Mouse (Mus musculus): ENCODE results near the gene Cd109.
A peak's percentile ranks its signal among the peaks of the same experiment; 100 is the strongest.

The Cd109 gene

GRCm38 (mm10) chr9:78615401-78616021 is at the start of gene Cd109:
TSS of gene Cd109 (plus strand) at chr9:78615546.
- peak; percentile 11 to 32 for DNase-seq (ENCODE audit: low spot score in 2 of 2)

DNA sequence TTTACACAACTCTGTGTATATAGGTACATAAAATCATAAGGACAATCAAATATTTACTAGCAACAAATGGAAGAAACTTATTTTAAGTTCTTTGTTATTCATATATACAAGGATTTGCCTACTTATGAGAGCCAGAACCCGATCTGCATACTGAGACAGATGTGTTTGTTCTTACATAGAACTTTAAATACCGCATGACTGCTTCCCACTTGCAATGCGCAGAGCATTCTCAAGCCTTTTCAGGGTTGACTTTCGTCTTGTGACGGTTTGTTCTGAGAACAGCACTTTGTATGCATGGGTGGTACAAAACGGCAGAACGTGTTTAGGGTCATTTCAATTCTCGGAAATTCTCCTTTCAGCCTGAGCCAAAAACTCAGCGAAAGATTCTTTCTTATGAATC is 45.4 kb upstream of the Cd109 start:
- no peak for DNase-seq (ENCODE audit: low spot score in 2 of 2)

- no peak for DNase-seq (ENCODE audit: low spot score in 2 of 2)
These were observed 38.9 kb upstream of the Cd109 start for GRCm38 (mm10) chr9:78576466-78576865.

DNA sequence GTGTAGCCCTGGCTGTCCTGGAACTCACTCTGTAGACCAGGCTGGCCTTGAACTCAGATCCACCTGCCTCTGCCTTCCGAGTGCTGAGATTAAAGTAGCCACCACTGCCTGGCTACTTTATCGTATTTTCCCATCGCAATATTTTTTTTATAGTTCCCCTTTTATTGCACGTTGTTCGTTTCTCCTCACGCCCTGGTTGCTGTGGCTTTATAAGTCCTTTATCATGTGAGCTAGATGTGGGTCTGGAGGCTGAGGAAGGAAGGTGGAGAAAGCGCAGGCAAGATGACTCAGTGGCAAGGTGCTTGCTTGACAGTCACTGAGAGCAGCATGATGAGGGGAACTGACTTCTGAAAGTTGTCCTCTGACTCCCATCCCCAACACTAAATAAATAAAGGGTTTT is 36.5 kb upstream of the Cd109 start:
- no peak for DNase-seq (ENCODE audit: low spot score in 2 of 2)

DNA sequence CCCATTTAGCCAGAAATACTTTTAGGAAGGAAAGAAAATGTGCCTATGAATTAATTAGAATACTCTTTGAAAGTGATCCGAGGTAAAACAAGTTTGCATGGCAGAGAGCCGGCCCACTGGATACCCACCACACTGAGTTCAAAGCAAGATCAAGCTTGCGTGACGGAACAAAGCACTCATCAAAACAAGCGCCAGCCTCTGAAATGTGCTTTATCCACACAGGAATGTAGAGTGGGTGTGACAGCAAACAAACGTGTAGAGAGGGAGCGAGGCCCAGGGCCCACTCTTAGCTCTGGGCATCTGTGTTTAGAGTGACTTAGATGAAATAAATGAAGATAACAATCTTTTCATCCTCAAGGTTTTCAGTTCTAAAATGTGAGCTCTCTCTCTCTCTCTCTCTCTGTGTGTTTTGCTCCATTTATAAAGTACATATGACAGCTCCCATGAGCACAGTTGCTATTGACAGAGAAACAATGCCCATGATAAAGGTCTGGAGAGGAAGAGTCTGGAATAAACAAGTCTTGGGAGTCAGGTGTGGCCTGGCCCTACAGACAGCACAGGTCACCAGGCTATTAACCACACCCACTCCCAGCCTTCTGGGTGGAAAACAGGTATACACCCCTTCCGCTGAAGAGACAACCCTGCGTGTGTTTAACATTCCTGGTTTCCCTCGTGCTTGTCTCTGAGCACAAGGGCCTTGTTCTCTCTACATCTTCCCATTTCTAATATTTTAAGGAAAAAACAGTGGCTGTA is 35.5 kb upstream of the Cd109 start:
- no peak for DNase-seq (ENCODE audit: low spot score in 2 of 2)

- no peak for DNase-seq (ENCODE audit: low spot score in 2 of 2)
These were observed 28.0 kb upstream of the Cd109 start for GRCm38 (mm10) chr9:78587218-78587883.

DNA sequence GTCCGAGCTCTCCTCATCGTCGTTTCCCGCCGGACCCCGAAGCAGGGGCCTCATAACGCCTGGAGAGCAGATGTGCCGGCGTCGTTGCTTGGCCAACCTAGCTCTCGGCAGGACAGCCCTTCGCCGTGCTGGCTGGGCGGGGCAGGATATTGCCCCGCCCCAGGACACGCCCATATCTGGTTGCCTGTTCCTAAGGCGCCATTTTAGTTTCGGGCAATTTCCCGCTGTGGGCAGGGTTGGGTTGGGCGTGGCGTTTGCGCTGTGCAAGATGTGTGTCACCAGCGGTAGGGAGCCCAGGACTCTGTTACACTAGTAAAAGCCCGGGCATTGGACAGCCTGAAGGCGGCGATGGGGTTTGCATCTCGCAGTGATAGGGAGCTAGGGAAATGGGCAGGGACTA is 27.4 kb upstream of the Cd109 start, which contains the start of gene Slc17a5:
Slc17a5 (minus strand) TSS at position 128 of the 400 bp plus-strand sequence.
- peak; percentile 90 to 92 for DNase-seq (ENCODE audit: low spot score in 2 of 2)

DNA sequence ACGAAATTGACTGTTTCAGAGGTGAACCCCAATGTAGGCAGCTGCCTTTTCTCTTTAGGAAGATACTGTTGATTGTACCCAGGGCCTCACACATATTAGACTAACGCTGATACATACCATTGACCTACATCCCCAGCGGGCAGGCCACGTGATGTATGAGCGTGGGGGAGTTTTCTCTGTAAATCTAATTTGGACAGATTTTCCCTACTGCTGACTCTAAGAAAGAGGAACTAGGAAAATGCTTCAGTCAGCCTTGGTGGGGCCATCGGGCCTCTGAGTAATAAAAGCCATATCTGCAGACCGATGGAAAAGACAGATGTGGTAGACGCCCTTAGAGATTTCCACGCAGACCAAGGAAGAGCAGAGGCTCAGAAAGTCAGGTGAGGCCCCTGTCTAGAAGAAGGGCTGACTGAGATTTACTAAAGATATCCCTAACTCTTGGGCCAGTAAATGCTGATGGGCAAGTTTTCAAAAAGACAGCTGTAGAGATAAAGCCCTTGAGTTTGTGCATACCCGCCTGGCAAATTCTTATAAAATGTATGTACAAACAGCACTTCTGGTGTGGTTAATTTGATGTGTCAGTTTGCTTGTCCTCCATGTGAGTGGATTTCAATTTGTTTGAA is 26.8 kb upstream of the Cd109 start:
- peak in 1 of 2 experiments; percentile 30 for DNase-seq (ENCODE audit: low spot score in 2 of 2)

DNA sequence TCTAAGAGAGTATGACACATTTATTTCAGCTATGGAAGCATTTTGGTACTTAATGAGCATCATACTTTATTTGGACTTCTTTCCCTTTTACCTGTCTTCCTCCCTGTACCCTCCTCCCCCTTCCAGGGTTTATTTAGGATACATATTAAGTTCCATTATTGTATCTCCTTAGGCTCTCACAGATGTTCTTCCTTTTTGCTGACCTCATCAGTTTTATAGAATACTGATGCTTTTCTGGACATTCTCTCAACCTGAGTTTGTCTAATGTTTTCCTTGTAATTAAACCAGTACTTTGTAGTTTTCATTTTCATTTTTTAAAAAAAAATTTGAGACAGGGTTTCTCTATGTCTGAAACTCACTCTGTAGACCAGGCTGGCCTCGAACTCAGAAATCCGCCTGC is 24.9 kb upstream of the Cd109 start:
- no peak for DNase-seq (ENCODE audit: low spot score in 2 of 2)

DNA sequence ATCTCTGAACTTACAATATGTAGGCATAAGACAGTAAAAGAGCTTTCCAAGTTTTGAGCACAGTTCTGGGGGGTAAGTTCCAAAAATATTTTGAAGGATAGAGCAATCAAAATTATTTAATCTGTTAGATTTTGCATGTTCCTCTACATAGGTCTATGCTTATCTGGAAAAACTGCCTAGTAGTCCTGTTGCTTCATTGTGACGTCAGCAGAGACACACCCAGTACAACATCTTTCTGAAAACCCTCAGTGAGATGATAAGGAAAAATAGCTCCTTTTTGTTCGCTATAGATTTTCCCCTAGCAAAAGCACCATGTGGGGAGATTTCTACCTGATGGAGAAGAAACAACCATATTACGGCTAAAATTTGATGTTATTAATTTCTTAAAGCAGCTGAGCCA is 20.1 kb upstream of the Cd109 start:
- DNase-seq (ENCODE audit: low spot score in 2 of 2), result no peak

- DNase-seq (ENCODE audit: low spot score in 2 of 2), result no peak
These were observed 19.4 kb upstream of the Cd109 start for GRCm38 (mm10) chr9:78595769-78596555.

- DNase-seq (ENCODE audit: low spot score in 2 of 2), result peak; percentile 76 to 78
These were observed 18.5 kb upstream of the Cd109 start for GRCm38 (mm10) chr9:78596834-78597233.

GRCm38 (mm10) chr9:78599927-78600326 is 15.4 kb upstream of the Cd109 start:
- no peak for DNase-seq (ENCODE audit: low spot score in 2 of 2)

DNA sequence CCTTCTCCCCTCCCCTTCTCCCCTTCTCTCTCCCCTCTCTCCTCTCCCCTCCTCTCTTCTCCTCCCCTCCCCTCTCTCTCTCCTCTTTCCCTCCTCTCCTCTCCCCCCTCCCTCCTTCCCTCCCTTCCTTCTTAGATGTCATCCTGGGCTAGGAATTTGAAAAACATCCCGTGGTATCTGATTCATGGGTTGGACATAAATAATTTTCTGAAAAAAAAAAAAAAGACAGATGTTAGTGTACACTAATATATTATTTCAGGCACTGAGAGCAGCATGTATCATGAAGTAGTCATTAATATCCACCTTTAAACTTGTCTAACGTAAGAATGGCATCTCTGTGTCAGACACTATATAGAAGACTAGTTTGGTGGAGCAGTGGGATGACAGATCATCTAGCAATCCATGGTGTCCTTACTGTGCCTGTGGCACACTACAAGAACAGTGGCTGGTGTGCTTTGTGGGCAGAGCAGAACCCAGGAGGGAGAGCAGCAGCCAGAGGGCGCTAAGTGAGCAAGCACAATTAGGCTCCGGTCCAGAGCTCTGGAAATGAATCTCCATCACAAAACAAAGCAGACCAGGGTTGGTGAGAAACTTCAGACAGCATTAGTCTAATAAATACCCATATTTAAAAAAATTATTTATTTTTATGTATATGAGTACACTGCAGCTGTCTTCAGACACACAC is 14.2 kb upstream of the Cd109 start:
- no peak for DNase-seq (ENCODE audit: low spot score in 2 of 2)

DNA sequence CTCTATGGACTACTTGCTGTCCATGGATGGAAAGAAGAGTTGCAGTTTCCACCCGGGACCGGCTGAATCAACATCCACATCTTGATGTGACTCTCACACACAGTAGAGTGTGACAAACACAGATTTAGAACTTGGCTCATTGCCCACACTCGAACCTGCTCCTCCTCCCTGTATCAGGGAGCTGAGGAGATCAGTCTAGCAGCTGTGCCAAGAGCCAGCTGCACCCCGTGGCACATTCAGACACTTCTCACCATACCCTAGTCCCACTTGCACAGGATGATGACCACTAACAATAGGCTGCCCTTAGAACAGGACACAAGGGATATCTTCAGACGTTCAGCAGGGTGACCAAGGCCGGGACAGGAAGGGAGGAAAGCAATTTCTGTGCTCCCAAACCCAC is 1.1 kb upstream of the Cd109 start:
- DNase-seq (ENCODE audit: low spot score in 2 of 2), result peak; percentile 33

GRCm38 (mm10) chr9:78619285-78619684 is 3.9 kb downstream of the Cd109 start:
- peak in 1 of 2 experiments; percentile 16 for DNase-seq (ENCODE audit: low spot score in 2 of 2)

DNA sequence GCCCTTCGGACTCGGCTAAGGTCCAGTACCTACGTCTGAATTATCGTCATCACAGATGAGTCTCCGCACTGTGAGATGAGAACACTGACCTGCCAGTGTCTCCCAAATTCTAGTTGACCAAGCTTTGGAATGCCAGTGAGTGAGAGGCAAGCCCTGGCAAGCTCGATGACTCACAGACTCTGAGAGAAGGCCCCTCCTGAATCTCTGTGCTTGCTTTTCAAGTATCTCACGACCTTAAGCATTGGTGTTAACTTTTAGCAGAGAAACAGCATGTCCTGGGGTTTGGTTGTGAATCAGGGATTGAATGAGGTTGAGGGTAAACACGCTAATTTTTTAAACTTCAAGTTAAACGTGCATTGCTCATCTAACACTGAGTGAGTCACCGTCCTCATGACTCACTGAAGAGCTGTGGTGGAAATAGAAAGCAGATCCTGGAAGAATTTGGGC is 8.0 kb downstream of the Cd109 start:
- peak; percentile 29 to 38 for DNase-seq (ENCODE audit: low spot score in 2 of 2)

DNA sequence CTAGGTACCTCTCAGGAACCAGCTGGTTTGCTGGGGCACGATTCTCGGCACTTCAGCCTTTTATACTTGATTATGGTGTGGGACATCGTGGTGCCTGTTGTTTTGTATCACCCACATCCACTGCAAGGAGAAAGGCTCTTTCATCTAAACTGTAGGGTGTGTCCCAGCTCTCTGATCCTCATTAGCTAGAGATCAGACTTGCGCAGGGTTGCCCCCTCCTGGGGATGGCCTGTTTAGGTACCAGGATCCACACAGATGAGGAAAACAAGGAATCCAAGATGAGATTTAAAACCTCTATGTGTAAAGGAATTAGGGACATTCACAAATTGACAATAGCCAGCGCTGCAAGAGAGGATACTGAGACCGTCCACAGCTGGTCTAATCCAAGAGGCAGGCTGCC is 14.6 kb downstream of the Cd109 start:
- DNase-seq (ENCODE audit: low spot score in 2 of 2), result no peak

- DNase-seq (ENCODE audit: low spot score in 2 of 2), result no peak
These were observed 16.5 kb downstream of the Cd109 start for GRCm38 (mm10) chr9:78631755-78632434.

DNA sequence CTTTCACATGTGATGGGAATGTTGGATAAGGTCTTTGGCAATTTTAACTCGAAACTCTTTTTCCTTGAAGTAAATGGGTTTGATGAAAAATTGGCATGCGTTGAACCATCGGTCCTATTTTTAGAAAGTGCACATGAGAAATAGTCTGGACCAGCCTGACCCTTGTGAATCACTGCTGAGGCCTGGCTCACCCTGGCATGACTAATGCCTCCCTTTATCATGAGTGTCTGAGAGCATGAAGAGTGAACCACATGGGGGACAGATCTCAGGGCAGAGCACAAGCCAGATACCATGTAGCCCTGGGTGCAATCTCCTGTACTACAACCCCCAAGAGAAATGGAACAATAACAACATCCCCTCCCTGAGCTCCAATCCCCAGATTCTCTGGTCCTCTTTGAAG is 18.6 kb downstream of the Cd109 start:
- DNase-seq (ENCODE audit: low spot score in 2 of 2), result no peak
